Mouse (Mus musculus): ENCODE results near the gene Blm.

GRCm38 (mm10) chr7:80558101-80558500, 23.2 kb upstream of the Blm start:
- TF ChIP-seq POLR2A (IDR thresholded peaks at IDR 0.05; ENCODE audit: low read depth, low read length) (no peak), RCOR1 (conservative IDR thresholded peaks at IDR 0.05; ENCODE audit: low read depth, low read length) (no peak), HCFC1 (IDR thresholded peaks at IDR 0.05; ENCODE audit: low read depth, low read length) (no peak), USF1 (IDR thresholded peaks at IDR 0.05; ENCODE audit: low read depth, low read length) (no peak), ETS1 (conservative IDR thresholded peaks at IDR 0.05; ENCODE audit: low read depth, low read length) (no peak), UBTF (IDR thresholded peaks at IDR 0.05; ENCODE audit: low read depth, low read length) (no peak)

Measured in CH12.LX (cell line).